Mouse (Mus musculus) ES-E14 (cell line): Measurements from ENCODE around the gene Adgrv1.

Source experiments
- CHD2 ChIP-seq: IDR thresholded peaks from 2 replicates; pipeline ENCODE4 v1.6.1; 2014; ENCODE audit warnings: mild to moderate bottlenecking, low read depth, low read length, inconsistent platforms
- HCFC1 ChIP-seq: IDR thresholded peaks from 2 replicates; pipeline ENCODE4 v1.6.1; 2012; ENCODE audit warnings: low read length, inconsistent platforms, borderline replicate concordance; ENCODE audit not compliant: insufficient read depth
- MAFK ChIP-seq: IDR thresholded peaks from 2 replicates; pipeline ENCODE4 v1.6.1; 2014; ENCODE audit warnings: mild to moderate bottlenecking, low read depth, low read length, inconsistent platforms; ENCODE audit not compliant: insufficient read depth

- TF ChIP-seq CHD2 (no peak), HCFC1 (no peak), MAFK (no peak)
Measured at GRCm38 (mm10) chr13:81473750-81474149, 159.2 kb downstream of the Adgrv1 start.
